Mouse (Mus musculus) bone marrow, adult 2 months (tissue): Measurements from ENCODE around the gene Zfr2. TPM values are rescaled to one million over a fixed set of nuclear protein-coding genes. Genes with fewer than 3 reads are reported as not detected.

Source experiments
- H3K27ac ChIP-seq: fragments of 200-500 bp; 2 replicates; pipeline ENCODE4 v1.5.1; 2012; ENCODE audit warnings: low read depth, mild to moderate bottlenecking, control low read depth, inconsistent platforms, low read length; ENCODE audit not compliant: control insufficient read depth, poor library complexity, insufficient read depth
- H3K4me1 ChIP-seq: fragments of 200-500 bp; 2 replicates; pipeline ENCODE4 v1.6.1; 2011; ENCODE audit warnings: low read length; ENCODE audit not compliant: control insufficient read depth, insufficient read depth
- H3K4me3 ChIP-seq: fragments of 200-500 bp; replicated peaks from 2 replicates; pipeline ENCODE3; 2011; ENCODE audit warnings: mild to moderate bottlenecking, low read depth, low read length, control low read depth; ENCODE audit not compliant: control insufficient read depth
- CTCF ChIP-seq: fragments of 200-500 bp; IDR thresholded peaks from 2 replicates; pipeline ENCODE4 v1.5.1; 2011; ENCODE audit warnings: low read length, control low read depth; ENCODE audit not compliant: control insufficient read depth, insufficient read depth
- POLR2A ChIP-seq: fragments of 200-500 bp; IDR thresholded peaks from 2 replicates; pipeline ENCODE4 v1.6.1; 2011; ENCODE audit warnings: low read depth, mild to moderate bottlenecking, control low read depth, low read length, borderline replicate concordance; ENCODE audit not compliant: control insufficient read depth
- WGBS: fragments of 180-500 bp; shearing (Covaris S2); methylation state at CpG from one replicate; pipeline ENCODE4 v1.1.7; 2018; 5-methylcytosine and 5-hydroxymethylcytosine counted together
- polyA plus RNA-seq: library from polyadenylated mRNA; stranded (reverse); fragments of >200 nt; gene quantifications from 2 replicates; pipeline ENCODE4 v1.2.4, GENCODE M21; 2011; ENCODE audit warnings: low replicate concordance; ENCODE audit not compliant: missing spikeins, insufficient read depth, insufficient read length

The Zfr2 gene
- polyA plus RNA-seq, 1 experiment = 2.5 TPM

GRCm38 (mm10) chr10:81291511-81292104 lies 58.7 kb downstream of the Zfr2 start, which contains the start of gene Tjp3:
Tjp3 (minus strand) TSS chr10:81291581.
- 18% methylated on average over 9 of the region's 9 CpGs for WGBS
- peaks cover 17% of the 10 kb centered on the region for H3K4me1 ChIP-seq
- peak within 1 kb of the TSS; percentile 76 for H3K27ac ChIP-seq
- TF ChIP-seq CTCF (no peak), POLR2A (no peak)
- H3K4me3 ChIP-seq = peak within 1 kb of the TSS; percentile 3

DNA sequence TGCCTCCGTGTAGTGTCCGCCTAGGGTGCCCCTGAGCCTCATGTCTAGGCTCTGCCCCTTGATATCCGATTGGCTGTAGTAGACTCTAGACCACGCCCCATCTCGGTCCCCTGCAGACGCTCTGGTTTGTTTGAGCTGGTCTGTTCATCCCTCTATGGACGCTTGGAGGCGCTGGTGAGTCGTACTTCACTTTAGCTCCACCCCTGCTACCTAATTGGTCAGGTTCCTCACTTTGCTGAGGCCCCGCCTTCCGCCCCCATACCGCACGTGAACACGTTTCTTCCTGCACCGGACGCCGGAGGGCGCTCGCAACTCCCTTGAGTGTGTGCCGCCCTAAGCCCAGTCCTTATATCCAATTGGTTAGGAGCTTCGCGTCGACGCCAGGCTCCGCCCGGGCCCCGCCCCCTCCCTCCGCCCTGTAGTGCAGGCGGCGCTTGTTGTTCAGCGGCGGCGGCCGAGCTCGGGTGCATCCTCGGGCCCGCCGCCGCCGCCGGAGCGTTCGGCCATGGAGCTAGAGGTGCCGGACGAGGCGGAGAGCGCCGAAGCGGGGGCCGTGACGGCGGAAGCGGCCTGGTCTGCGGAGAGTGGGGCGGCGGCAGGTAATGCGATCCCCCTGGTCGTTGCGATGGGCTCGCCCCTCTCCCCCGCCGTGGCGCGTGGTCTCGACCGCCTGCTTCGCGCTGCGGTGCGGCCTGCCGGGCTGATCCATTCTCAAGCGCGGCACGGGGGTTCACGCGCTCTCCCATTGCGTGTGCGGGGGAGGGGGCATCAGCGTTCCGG lies 59.8 kb downstream of the Zfr2 start, which contains the start of gene Pip5k1c:
TSS of gene Pip5k1c (plus strand) at position 410 of the 780 bp plus-strand sequence.
- under 1% methylated on average over 80 of the region's 80 CpGs for WGBS
- H3K27ac ChIP-seq = peak within 1 kb of the TSS; percentile 97
- H3K4me3 ChIP-seq = peak within 1 kb of the TSS; percentile 81
- H3K4me1 ChIP-seq = peaks cover 18% of the 10 kb centered on the region
- TF ChIP-seq CTCF (peak; percentile 87), POLR2A (peak; percentile 68; the same call in 1 of the 2 replicates)

DNA sequence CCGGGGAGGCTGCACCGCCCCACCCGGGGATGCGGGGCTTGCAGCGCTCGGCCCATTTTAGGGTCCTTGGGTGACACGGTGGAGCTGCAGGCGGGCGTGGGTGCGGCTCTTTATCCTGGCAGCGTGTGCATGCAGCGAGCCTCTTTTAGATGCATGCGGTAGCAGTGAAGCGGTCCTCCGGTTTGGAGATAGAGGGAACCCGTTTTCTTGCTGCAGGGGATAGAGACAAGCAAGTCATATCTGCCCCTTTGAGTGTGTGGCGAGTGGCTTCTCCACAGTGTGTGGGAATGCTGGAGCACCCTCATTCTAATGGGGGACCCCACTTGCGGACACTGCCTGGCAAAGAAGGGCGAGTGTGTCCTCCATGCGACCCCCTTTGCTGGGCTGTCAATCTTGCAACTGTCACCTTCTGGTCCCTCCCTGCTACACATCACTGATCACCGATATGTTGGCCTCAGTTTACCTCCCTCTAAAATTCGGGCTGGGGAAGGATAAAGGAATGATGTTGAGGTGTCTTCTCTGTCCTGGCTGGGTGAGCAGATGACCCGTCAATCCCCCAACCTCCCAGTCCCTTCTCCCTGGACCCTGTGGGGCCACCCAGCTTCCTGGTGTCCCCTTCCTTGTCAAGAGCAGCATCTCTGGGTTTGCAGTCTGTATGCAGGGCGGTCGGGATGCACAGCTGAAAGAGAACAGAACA lies 60.5 kb downstream of the Zfr2 start:
- TF ChIP-seq POLR2A = no peak
- no peak for TF ChIP-seq CTCF
- Histone ChIP-seq H3K4me1 (peaks cover 22% of the 10 kb centered on the region), H3K4me3 (peak overlapping the region; percentile 81), H3K27ac (peak overlapping the region; percentile 97)
- 1% methylated on average over 25 of the region's 25 CpGs for WGBS

GRCm38 (mm10) chr10:81294442-81294841 lies 61.5 kb downstream of the Zfr2 start:
- H3K4me1 ChIP-seq = peaks cover 29% of the 10 kb centered on the region
- TF ChIP-seq CTCF (no peak), POLR2A (no peak)
- H3K4me3 ChIP-seq = peak overlapping the region; percentile 20
- WGBS = 25% methylated on average over 8 of the region's 8 CpGs
- no peak overlapping the region for H3K27ac ChIP-seq

GRCm38 (mm10) chr10:81295185-81295584 lies 62.2 kb downstream of the Zfr2 start:
- H3K4me3 ChIP-seq = no peak overlapping the region
- peaks cover 36% of the 10 kb centered on the region for H3K4me1 ChIP-seq
- 80% methylated on average over 6 of the region's 6 CpGs for WGBS
- TF ChIP-seq POLR2A (no peak), CTCF (no peak)
- H3K27ac ChIP-seq = no peak overlapping the region

- Histone ChIP-seq H3K4me1 (peaks cover 39% of the 10 kb centered on the region), H3K27ac (peak overlapping the region; percentile 93), H3K4me3 (no peak overlapping the region)
- 26% methylated on average over 6 of the region's 6 CpGs for WGBS
- TF ChIP-seq POLR2A = no peak
- TF ChIP-seq CTCF = no peak
Observed at GRCm38 (mm10) chr10:81297246-81297645, 64.3 kb downstream of the Zfr2 start.

DNA sequence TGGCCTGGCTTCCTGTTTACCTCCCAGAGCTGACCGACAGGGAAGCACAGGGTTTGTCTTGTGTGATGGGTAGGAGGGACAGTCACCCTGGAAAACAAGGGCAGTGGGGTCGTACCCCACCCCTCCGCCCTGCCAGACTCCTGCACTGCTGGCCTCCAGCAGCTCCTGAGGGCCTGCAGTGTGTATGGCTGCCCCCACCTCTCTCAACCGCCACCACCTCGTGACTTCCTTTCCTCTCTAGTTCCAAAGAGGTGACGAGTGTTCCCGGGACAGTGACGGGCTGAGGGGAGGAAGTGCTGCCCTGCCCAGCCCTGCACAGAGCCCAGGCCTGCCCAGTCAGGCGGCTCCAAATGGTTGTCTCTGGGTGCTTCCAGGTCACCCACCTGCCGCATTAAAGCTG lies 64.9 kb downstream of the Zfr2 start:
- Histone ChIP-seq H3K4me1 (peaks cover 39% of the 10 kb centered on the region), H3K27ac (peak overlapping the region; percentile 93), H3K4me3 (peak overlapping the region; percentile 13)
- 8% methylated on average over 10 of the region's 10 CpGs for WGBS
- TF ChIP-seq CTCF = no peak
- TF ChIP-seq POLR2A = peak; percentile 56; the same call in 1 of the 2 replicates
